Mouse (Mus musculus) embryo, embryonic 10.5 days (tissue): ENCODE measurements around the gene Lyrm9.
A peak's percentile ranks its signal among the peaks of the same experiment; 100 is the strongest.

Experiments
- DNase-seq: peaks from one replicate; pipeline ENCODE4 v3.0.0-alpha.2; 2015; ENCODE audit warnings: low spot score

Lyrm9 gene

GRCm38 (mm10) chr11:78815986-78816792 is 10.2 kb upstream of the Lyrm9 start:
- no peak for DNase-seq

- no peak for DNase-seq
Observed at GRCm38 (mm10) chr11:78817311-78818022, 8.9 kb upstream of the Lyrm9 start.

- peak; percentile 60 for DNase-seq
Observed at GRCm38 (mm10) chr11:78820337-78821000, 5.9 kb upstream of the Lyrm9 start.

- DNase-seq, result peak; percentile 82
Observed at GRCm38 (mm10) chr11:78822792-78823498, 3.4 kb upstream of the Lyrm9 start.

GRCm38 (mm10) chr11:78827546-78827945 is 1.2 kb downstream of the Lyrm9 start:
- DNase-seq, result no peak

GRCm38 (mm10) chr11:78828386-78828785 is 2.0 kb downstream of the Lyrm9 start:
- peak; percentile 76 for DNase-seq

GRCm38 (mm10) chr11:78829373-78829772 is 3.0 kb downstream of the Lyrm9 start:
- peak; percentile 72 for DNase-seq

- no peak for DNase-seq
Observed at GRCm38 (mm10) chr11:78830180-78830579, 3.8 kb downstream of the Lyrm9 start.

GRCm38 (mm10) chr11:78831716-78832115 is 5.3 kb downstream of the Lyrm9 start:
- DNase-seq, result no peak

- DNase-seq, result no peak
Observed at GRCm38 (mm10) chr11:78832117-78832726, 5.8 kb downstream of the Lyrm9 start.

- DNase-seq, result no peak
Observed at GRCm38 (mm10) chr11:78832816-78833314, 6.5 kb downstream of the Lyrm9 start.

GRCm38 (mm10) chr11:78836486-78836885 is 10.1 kb downstream of the Lyrm9 start:
- DNase-seq, result no peak

- DNase-seq, result peak; percentile 70
Observed at GRCm38 (mm10) chr11:78837989-78838388, 11.6 kb downstream of the Lyrm9 start.

GRCm38 (mm10) chr11:78839491-78839890 is 13.1 kb downstream of the Lyrm9 start:
- no peak for DNase-seq

- no peak for DNase-seq
Observed at GRCm38 (mm10) chr11:78840141-78840540, 13.8 kb downstream of the Lyrm9 start.

- DNase-seq, result no peak
Observed at GRCm38 (mm10) chr11:78841987-78842386, 15.6 kb downstream of the Lyrm9 start.

GRCm38 (mm10) chr11:78846620-78847019 is 20.2 kb downstream of the Lyrm9 start:
- DNase-seq, result no peak

- DNase-seq, result no peak
Observed at GRCm38 (mm10) chr11:78847884-78848848, 21.8 kb downstream of the Lyrm9 start.

- DNase-seq, result no peak
Observed at GRCm38 (mm10) chr11:78849859-78850258, 23.5 kb downstream of the Lyrm9 start.

- no peak for DNase-seq
Observed at GRCm38 (mm10) chr11:78851216-78851870, 25.0 kb downstream of the Lyrm9 start.
